Mouse (Mus musculus) adrenal gland, postnatal 10 days (tissue): Measurements from ENCODE around the gene Klf9. TPM values are rescaled to one million over a fixed set of nuclear protein-coding genes. Genes with fewer than 3 reads are reported as not detected.

Experiments
- DNase-seq: peaks from one replicate; pipeline ENCODE4 v3.0.0; 2021; ENCODE audit warnings: mixed read lengths
- total RNA-seq, 2 experiments: library from RNA; stranded (reverse); gene quantifications; 2 replicates each; pipeline ENCODE4 v1.2.3; 2021

The Klf9 gene
- total RNA-seq, 2 experiments from 2014 or later, result 61.3 to 109 TPM

- DNase-seq, result no peak
These were observed 21.9 kb downstream of the Klf9 start for GRCm38 (mm10) chr19:23162877-23163276.

DNA sequence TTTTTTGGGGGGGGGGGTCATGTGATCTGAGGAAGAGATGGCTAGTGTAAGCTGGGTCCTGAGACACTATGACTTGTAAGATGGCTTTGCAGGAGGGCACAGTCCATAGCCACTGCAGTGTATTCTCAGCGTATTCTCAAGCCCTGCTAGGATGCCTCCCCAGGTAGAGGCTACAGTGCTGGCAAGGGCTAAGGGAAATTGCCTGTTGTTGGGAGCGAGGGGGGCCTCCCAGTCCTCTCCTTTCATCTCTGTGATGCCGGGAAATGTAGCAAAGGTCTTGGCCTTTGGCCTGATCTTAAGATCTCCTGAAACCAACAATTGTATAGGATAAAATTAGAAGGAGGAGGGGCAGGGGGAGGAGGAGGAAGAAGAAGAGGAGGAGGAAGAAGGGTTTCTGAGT, 22.3 kb downstream of the Klf9 start:
- no peak for DNase-seq

GRCm38 (mm10) chr19:23164651-23165240, 23.7 kb downstream of the Klf9 start:
- DNase-seq, result no peak

GRCm38 (mm10) chr19:23166550-23167284, 25.7 kb downstream of the Klf9 start:
- no peak for DNase-seq

GRCm38 (mm10) chr19:23168899-23169658, 28.1 kb downstream of the Klf9 start:
- no peak for DNase-seq

DNA sequence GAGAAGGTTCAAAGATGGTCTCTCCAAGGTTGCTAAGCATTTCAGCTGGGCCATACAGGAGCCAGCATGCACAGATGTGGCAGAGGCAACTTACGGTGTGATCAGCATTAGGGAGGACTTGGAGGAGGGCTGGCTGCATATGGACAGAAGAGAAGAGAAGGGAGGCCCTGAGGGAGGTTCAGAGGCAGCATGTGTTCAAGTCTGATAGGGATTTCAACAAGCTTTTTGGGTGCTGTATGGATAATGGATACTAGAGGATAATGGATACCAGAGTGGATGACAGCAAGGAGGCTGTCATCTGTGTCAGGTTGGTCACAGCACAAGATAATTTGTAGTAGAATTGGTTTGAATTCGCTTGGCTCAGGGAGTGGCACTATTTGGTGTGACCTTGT, 28.6 kb downstream of the Klf9 start:
- DNase-seq, result no peak

- DNase-seq, result no peak
These were observed 29.4 kb downstream of the Klf9 start for GRCm38 (mm10) chr19:23170476-23170875.

DNA sequence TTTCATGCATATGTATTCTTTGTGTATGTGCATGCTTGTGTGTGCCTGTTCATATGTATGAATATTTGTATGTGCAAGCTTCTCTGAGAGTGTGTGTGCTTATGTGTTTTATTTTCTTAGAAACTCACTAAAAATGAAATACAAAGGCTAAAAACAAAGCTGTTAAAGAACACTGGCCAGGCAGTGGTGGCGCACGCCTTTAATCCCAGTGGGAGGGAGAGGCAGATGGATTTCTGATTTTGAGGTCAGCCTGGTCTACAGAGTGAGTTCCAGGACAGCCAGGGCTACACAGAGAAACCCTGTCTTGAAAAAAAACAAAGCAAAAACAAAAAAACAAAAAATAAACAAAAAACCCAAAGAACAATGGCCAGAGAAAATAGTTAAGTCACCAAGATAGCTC, 30.1 kb downstream of the Klf9 start:
- DNase-seq, result no peak

DNA sequence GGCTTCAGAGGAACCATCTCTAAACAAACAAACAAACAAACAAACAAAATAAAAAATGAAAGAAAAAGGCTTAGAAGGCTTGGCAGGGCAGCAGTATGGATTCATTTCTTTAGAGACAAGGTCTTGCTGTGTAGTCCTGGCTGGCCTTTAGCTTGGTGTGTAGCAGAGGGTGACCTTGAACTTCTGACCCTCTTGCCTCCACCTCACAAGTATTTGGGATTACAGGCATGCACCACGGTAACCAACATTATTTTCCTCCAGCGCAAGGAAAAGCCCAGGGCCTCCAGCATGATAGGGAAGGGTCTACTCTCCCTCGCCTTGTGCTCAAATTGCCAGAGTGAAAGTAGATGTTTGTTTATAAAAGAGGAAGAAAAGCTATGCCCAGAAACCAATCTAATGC, 34.1 kb downstream of the Klf9 start:
- DNase-seq, result no peak

GRCm38 (mm10) chr19:23175511-23175910, 34.5 kb downstream of the Klf9 start:
- no peak for DNase-seq

DNA sequence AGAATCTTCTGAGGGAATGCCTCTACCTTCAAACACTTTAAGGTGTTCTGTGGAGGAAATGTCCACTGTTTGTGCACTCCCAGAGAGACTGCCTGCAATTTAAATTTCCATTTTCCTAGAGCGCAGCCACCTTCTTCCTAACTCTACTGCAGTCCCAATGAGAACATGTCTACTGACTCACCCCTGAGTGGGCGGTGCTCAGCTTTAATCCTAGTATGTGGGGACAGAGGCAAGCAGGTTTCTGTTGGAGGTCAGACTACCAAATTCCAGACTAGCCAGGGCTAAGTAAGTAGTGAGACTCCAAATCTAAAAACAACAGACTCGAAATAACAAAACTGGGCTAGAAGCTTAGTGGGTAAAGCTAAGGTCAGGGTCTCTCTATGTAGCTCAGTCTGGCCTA, 37.5 kb downstream of the Klf9 start:
- DNase-seq, result no peak

DNA sequence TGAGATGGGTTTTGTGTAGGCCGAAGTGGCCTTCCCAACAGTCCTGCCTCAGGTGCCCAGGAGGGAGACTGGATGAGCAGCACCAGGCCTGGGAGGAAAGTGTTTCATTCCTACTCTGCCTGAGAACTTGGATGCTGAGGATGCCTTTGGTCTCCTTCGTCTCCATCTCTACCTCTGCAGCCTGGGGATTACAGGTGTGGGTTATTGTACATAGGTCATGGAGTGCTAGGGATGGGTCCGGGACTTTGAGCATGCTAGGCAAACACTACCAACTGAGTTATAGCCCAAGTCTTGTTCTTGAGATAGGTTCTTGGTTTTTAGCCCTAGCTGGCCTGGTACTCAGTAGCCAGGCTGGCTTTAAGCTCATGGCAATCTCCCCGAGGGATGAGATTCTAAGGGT, 42.5 kb downstream of the Klf9 start:
- DNase-seq, result no peak

DNA sequence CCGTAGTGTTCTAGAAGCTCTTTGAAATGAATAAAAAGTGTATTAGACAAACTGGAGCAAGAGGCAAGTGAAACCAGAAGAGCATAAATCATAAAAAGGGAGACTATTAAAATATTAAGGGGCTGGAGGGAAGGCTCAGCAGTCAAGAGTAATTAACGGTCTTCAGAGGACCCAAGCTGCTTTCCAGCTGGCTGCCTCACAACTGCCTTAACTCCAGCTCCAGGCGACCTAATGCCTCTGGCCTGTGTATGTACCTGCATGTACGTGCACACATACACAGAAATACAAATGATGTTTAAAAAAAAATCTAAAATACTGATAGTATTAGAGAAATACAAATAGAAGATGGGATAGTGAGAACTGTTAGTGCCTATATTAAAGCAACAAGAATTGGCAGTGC, 43.0 kb downstream of the Klf9 start:
- no peak for DNase-seq

- DNase-seq, result no peak
These were observed 46.7 kb downstream of the Klf9 start for GRCm38 (mm10) chr19:23187732-23188131.

GRCm38 (mm10) chr19:23188986-23189385, 48.0 kb downstream of the Klf9 start:
- no peak for DNase-seq

- DNase-seq, result no peak
These were observed 48.7 kb downstream of the Klf9 start for GRCm38 (mm10) chr19:23189744-23190143.

- DNase-seq, result no peak
These were observed 50.5 kb downstream of the Klf9 start for GRCm38 (mm10) chr19:23191486-23191885.

DNA sequence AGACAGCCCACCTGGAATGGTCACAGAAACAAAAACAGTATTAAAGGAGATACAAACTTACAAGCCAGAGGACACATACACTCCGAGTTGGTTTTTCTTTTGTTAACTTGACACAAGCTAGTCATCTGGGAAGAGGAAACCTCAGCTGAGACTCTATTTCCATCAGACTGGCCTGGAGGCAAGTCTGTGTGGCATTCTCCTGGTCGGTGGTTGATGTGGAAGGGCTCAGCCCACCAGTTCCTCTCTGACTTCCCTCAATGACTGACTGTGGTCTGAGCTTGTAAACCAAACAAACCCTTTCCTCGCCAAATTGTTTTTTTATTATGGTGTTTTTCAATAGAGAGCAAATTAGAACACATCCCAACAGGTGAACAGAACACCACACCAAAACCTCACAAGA, 52.0 kb downstream of the Klf9 start:
- no peak for DNase-seq

GRCm38 (mm10) chr19:23202106-23202505, 61.1 kb downstream of the Klf9 start:
- no peak for DNase-seq

DNA sequence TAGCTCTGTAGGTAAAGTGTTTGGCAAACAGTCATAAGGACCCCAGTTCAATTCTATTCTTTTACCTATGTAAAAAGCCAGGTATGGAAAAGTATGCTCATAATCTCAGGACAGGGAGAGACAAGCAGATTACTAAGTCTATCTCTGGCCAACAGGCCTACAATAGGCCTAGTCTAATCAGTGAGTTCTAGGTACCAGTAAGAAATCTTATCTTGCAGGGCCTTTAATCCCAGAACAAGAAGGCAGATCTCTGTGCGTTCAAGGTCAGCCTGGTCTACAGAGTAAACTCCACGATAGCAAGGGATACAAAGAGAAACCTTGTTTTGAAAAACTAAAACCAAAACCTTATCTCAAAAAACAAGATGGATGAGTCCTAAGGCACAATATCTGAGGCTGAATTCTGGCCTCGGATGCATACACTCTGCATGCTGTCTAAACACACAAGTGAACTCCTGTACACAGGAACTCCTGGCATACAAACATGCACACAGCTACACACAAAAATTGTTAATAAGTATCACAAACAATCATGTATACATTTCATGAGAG, 62.6 kb downstream of the Klf9 start:
- no peak for DNase-seq

- no peak for DNase-seq
These were observed 70.3 kb downstream of the Klf9 start for GRCm38 (mm10) chr19:23211325-23211724.

DNA sequence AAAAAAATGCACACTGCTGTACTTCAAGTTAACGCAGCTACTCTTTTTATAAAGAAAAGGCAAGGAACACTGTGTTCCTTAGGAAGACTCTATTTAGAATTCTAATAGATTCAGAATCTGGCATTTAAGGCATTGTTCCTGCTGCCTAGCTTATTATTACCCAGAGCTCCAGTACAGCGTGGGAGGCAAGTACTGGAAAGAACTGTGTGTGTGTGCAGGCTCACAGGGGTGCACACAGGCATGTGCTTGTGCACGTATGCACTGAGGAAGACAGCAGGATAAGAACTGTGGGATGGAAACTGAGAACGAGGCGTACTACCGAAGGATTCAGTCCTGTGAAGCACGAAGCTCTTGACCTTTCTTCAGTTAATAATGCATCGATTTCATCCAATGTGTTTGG, 73.3 kb downstream of the Klf9 start:
- no peak for DNase-seq
